16 mouse cellular contexts compared by ENCODE assay signal in genomic region chr9:64125307-64125706, GRCm38 (mm10). TPM values are rescaled to one million over a fixed set of nuclear protein-coding genes. Genes with fewer than 3 reads are reported as not detected.
A peak's percentile ranks its signal among the peaks of the same experiment; 100 is the strongest.
DNase-seq lines count a peak whose midpoint lies in the region; ATAC-seq and TF ChIP-seq lines count a peak whose summit lies in the region.
"Had no signal": no experiment of that assay in that cellular context is flagged by ENCODE, and none has a peak within 500 bp of the region (broad histone marks: within the 10 kb centered on the region; RNA-seq: fewer than 3 reads in every experiment).

No protein-coding gene starts in this region.

- no peaks in the 10 kb centered on the region for H3K79me2 ChIP-seq in myocyte (ENCODE audit: control insufficient read depth, insufficient read depth)

- H3K27me3 ChIP-seq in kidney, postnatal 0 days (ENCODE audit: insufficient read depth, low read length), result no peaks in the 10 kb centered on the region
- no peaks in the 10 kb centered on the region for H3K27me3 ChIP-seq in embryonic facial prominence, embryonic 14.5 days (replicated peaks; ENCODE audit: control insufficient read depth, insufficient read depth, low read length)
- H3K27me3 ChIP-seq in myocyte (ENCODE audit: control insufficient read depth, insufficient read depth, insufficient read length), result no peaks in the 10 kb centered on the region

- H3K4me3 ChIP-seq in kidney, postnatal 0 days (replicated peaks; ENCODE audit: low read depth, low read length), result no peak overlapping the region
- H3K4me3 ChIP-seq in embryonic facial prominence, embryonic 14.5 days (ENCODE audit: low read depth, low read length), result no peak overlapping the region
- H3K4me3 ChIP-seq in myocyte, result no peak overlapping the region
- H3K4me3 ChIP-seq: megakaryocyte, embryonic 14.5 days had no signal

- H3K27ac ChIP-seq in kidney, postnatal 0 days, result no peak overlapping the region
- no peak overlapping the region for H3K27ac ChIP-seq in embryonic facial prominence, embryonic 14.5 days (replicated peaks; ENCODE audit: low read depth, low read length)

- 0 out of 2 replicates have a peak, but pooled peaks have one; percentile 55 for ATAC-seq in kidney, postnatal 0 days (replicated peaks; ENCODE audit: low FRiP score, low read depth)
- ATAC-seq in embryonic facial prominence, embryonic 14.5 days (ENCODE audit: low read depth), result peak; percentile 72
- no peak for ATAC-seq in erythroid progenitor cell, adult 5-6 weeks (replicated peaks; ENCODE audit: low FRiP score, poor library complexity, severe bottlenecking)

- H3ac ChIP-seq in myocyte (ENCODE audit: control insufficient read depth, insufficient read length), result no peak overlapping the region

- H3K4me1 ChIP-seq in kidney, postnatal 0 days (replicated peaks; ENCODE audit: insufficient read depth, low read length), result 0 out of 2 replicates have a peak, but pooled peaks cover 9% of the 10 kb centered on the region
- 0 out of 2 replicates have a peak, but pooled peaks cover 6% of the 10 kb centered on the region for H3K4me1 ChIP-seq in embryonic facial prominence, embryonic 14.5 days (ENCODE audit: control insufficient read depth, insufficient read depth, low read length)

- peak; percentile 19 to 27 for DNase-seq in cerebellum, postnatal 10 days
- DNase-seq in cerebellum, adult 9-11 months, result no peak
- DNase-seq in kidney, postnatal 0 days (ENCODE audit: low spot score), result peak; percentile 83
- no peak for DNase-seq in kidney, postnatal 14 days
- peak; percentile 73 for DNase-seq in embryonic facial prominence, embryonic 14.5 days (ENCODE audit: low spot score)
- DNase-seq in T-cell, adult 2 months (ENCODE audit: low spot score), result no peak
- DNase-seq: spleen, adult 18-20 months; thymus, adult 18-20 months had no signal

- no peak for TF ChIP-seq CTCF in kidney, postnatal 0 days (IDR thresholded peaks at IDR 0.05; ENCODE audit: low read depth)

- H3K4me2 ChIP-seq in kidney, postnatal 0 days (ENCODE audit: low read length), result no peak overlapping the region
- H3K4me2 ChIP-seq in embryonic facial prominence, embryonic 14.5 days (ENCODE audit: low read depth, low read length), result no peak overlapping the region
- peak overlapping the region; percentile 34 for H3K4me2 ChIP-seq in myocyte (ENCODE audit: low read depth)

- no peak overlapping the region for H3K9ac ChIP-seq in kidney, postnatal 0 days (ENCODE audit: low read depth, low read length)
- H3K9ac ChIP-seq in embryonic facial prominence, embryonic 14.5 days (ENCODE audit: low read depth, low read length), result no peak overlapping the region

- WGBS in kidney, postnatal 0 days, result 43% methylated on average over 3 of the region's 3 CpGs
- 62% methylated on average over 3 of the region's 3 CpGs for WGBS in embryonic facial prominence, embryonic 14.5 days

- H3K36me3 ChIP-seq in kidney, postnatal 0 days (ENCODE audit: insufficient read depth, low read length), result no peaks in the 10 kb centered on the region
- no peaks in the 10 kb centered on the region for H3K36me3 ChIP-seq in embryonic facial prominence, embryonic 14.5 days (ENCODE audit: control insufficient read depth, insufficient read depth, low read length)
- no peaks in the 10 kb centered on the region for H3K36me3 ChIP-seq in myocyte (ENCODE audit: control insufficient read depth, insufficient read depth)
- H3K36me3 ChIP-seq: G1E had no signal

- TF ChIP-seq POLR2A in myocyte (IDR thresholded peaks at IDR 0.05; ENCODE audit: insufficient read length, low read depth), result no peak

- H3K9me3 ChIP-seq in kidney, postnatal 0 days (replicated peaks; ENCODE audit: low read length), result no peaks in the 10 kb centered on the region
- no peaks in the 10 kb centered on the region for H3K9me3 ChIP-seq in embryonic facial prominence, embryonic 14.5 days (ENCODE audit: control insufficient read depth, low read length)
- H3K9me3 ChIP-seq: G1E had no signal

TF ChIP-seq in myocyte, 11 proteins besides CTCF, POLR2A, EP300 and RAD21:
- TF ChIP-seq MYOD1 (IDR thresholded peaks at IDR 0.05; ENCODE audit: control insufficient read depth in 1 of 3, insufficient read length in 2 of 3, low read depth in 2 of 3), result peak in 1 of 3 experiments; percentile 55
- no peak for TF ChIP-seq REST (IDR thresholded peaks at IDR 0.05; ENCODE audit: insufficient read depth, insufficient read length)
- no peak for TF ChIP-seq CEBPB (IDR thresholded peaks at IDR 0.05; ENCODE audit: insufficient read depth, poor library complexity, severe bottlenecking)
- TF ChIP-seq MYOG (IDR thresholded peaks at IDR 0.05; ENCODE audit: control insufficient read depth in 1 of 3, insufficient read depth in 1 of 3, insufficient read length in 2 of 3, low read depth in 2 of 3), result peak in 2 of 3 experiments; percentile 8 to 61
- TF ChIP-seq POLR2AphosphoS2 (IDR thresholded peaks at IDR 0.05; ENCODE audit: insufficient read length, low read depth), result no peak
- no peak for TF ChIP-seq USF1 (IDR thresholded peaks at IDR 0.05; ENCODE audit: low read depth)
- no peak for TF ChIP-seq SRF (IDR thresholded peaks at IDR 0.05; ENCODE audit: control insufficient read depth, insufficient read length, low read depth)

RNA-seq across cellular contexts. Expression of gene Lctl, which starts 8.4 kb away (rescaled TPM):
- polyA plus RNA-seq in kidney, postnatal 0 days (2015; fragmentation: Nextera tagmentation; extraction: Ambion mirVana), result 0.23 and 0.29 TPM in 2 replicates
- not detected in 2 replicates for polyA plus RNA-seq in embryonic facial prominence, embryonic 14.5 days (2014; fragmentation: Nextera tagmentation; extraction: Ambion mirVana)
- 0.23 TPM for polyA plus RNA-seq in myocyte (2012; fragmentation: generic; extraction: Trizol)
- not detected in 2 replicates for total RNA-seq in erythroid progenitor cell, adult 5-6 weeks (2015; ENCODE audit: low replicate concordance)
- total RNA-seq in erythroid progenitor cell, adult 5-6 weeks (2017; ENCODE audit: low replicate concordance), result not detected in 2 replicates
- total RNA-seq: G1E; gastrocnemius, postnatal 36 days; left cerebral cortex, postnatal 10 days had no signal
- polyA plus RNA-seq: G1E; hindbrain, embryonic 11.5 days; liver, embryonic 16.5 days had no signal

RNA-seq across cellular contexts. Expression of gene Zwilch, which starts 47.6 kb away (rescaled TPM):
- polyA plus RNA-seq in kidney, postnatal 0 days (2015; fragmentation: Nextera tagmentation; extraction: Ambion mirVana), result 7.5 and 8.6 TPM in 2 replicates
- 10.6 and 17.4 TPM in 2 replicates for polyA plus RNA-seq in embryonic facial prominence, embryonic 14.5 days (2014; fragmentation: Nextera tagmentation; extraction: Ambion mirVana)
- 7.1 TPM for polyA plus RNA-seq in myocyte (2012; fragmentation: generic; extraction: Trizol)
- 90.5 and 94.3 TPM in 2 replicates for total RNA-seq in erythroid progenitor cell, adult 5-6 weeks (2015; ENCODE audit: low replicate concordance)
- total RNA-seq in erythroid progenitor cell, adult 5-6 weeks (2017; ENCODE audit: low replicate concordance), result 234 and 281 TPM in 2 replicates

RNA-seq across cellular contexts. Expression of gene Rpl4, which starts 47.9 kb away (rescaled TPM):
- polyA plus RNA-seq in kidney, postnatal 0 days (2015; fragmentation: Nextera tagmentation; extraction: Ambion mirVana), result 1,162 and 1,196 TPM in 2 replicates
- 1,344 and 1,393 TPM in 2 replicates for polyA plus RNA-seq in embryonic facial prominence, embryonic 14.5 days (2014; fragmentation: Nextera tagmentation; extraction: Ambion mirVana)
- 1,028 TPM for polyA plus RNA-seq in myocyte (2012; fragmentation: generic; extraction: Trizol)
- total RNA-seq in erythroid progenitor cell, adult 5-6 weeks (2015; ENCODE audit: low replicate concordance), result 955 and 1,003 TPM in 2 replicates
- total RNA-seq in erythroid progenitor cell, adult 5-6 weeks (2017; ENCODE audit: low replicate concordance), result 556 and 679 TPM in 2 replicates

RNA-seq across cellular contexts. Expression of gene Snapc5, which starts 53.8 kb away (rescaled TPM):
- polyA plus RNA-seq in kidney, postnatal 0 days (2015; fragmentation: Nextera tagmentation; extraction: Ambion mirVana), result 25.8 and 29.6 TPM in 2 replicates
- 19.2 and 21.2 TPM in 2 replicates for polyA plus RNA-seq in embryonic facial prominence, embryonic 14.5 days (2014; fragmentation: Nextera tagmentation; extraction: Ambion mirVana)
- polyA plus RNA-seq in myocyte (2012; fragmentation: generic; extraction: Trizol), result 6.0 TPM
- total RNA-seq in erythroid progenitor cell, adult 5-6 weeks (2015; ENCODE audit: low replicate concordance), result 7.9 and 20.5 TPM in 2 replicates
- 10.8 and 15.1 TPM in 2 replicates for total RNA-seq in erythroid progenitor cell, adult 5-6 weeks (2017; ENCODE audit: low replicate concordance)

Comparison
In these comparisons a context has a peak if more than half of its experiments do, and no peak if none do; other contexts are left out.
1. DNase-seq: peak in cerebellum, postnatal 10 days (2 of 2), kidney, postnatal 0 days (single experiment) and embryonic facial prominence, embryonic 14.5 days (single experiment); none in cerebellum, adult 9-11 months (single experiment), kidney, postnatal 14 days (single experiment) and T-cell, adult 2 months (single experiment).